Mouse (Mus musculus) kidney, adult 9 months (tissue): ENCODE data around the gene Zfp874b.
"Not testable (repeated sequence)": the region's sequence is repeated elsewhere in the genome, so short reads cannot be mapped to it uniquely, and the experiment has no call there.

Experiments used
- DNase-seq: peaks from one replicate; pipeline ENCODE4 v3.0.0; 2022

The Zfp874b gene

DNA sequence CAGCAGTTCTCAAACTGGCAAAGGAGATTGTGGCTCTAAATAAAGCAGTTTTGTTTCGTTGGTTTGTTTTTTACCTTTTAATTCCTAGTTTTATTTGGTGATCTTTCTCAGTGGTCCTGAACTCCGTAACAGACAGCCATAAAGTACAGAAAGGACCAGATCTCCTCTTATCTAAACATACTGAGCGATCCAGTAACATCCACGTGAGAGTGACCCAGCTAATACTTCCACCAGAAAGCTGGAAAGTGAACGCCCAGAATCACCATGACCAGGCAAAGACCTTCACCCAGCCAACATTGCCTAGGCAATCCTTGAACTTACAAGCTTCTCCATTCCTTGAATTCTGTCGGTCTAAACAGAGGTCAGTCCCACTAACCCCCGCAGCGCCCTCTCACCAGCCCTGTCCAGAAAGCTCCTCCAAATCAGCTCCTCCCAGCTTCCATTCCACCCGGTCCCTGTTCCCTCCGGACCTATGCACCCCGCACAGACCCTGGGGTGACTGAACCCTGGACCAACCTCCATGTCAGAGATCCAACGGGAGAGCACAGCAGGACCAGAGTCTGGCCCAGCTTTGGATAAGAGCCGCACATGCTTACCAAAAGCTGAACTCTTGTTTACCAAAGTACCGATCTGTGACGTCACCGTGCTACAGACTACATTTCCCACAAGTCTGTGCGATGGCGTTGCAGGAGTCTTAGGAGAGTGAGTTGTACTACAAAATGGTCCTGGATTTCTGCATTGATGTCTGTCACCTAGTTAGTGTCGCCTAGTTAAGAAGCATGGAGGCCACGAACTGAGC, at the start of gene Zfp874b:
Gene Zfp874b (minus strand): TSS at position 634 of the 799 bp plus-strand sequence.
- peak; percentile 96 for DNase-seq

DNA sequence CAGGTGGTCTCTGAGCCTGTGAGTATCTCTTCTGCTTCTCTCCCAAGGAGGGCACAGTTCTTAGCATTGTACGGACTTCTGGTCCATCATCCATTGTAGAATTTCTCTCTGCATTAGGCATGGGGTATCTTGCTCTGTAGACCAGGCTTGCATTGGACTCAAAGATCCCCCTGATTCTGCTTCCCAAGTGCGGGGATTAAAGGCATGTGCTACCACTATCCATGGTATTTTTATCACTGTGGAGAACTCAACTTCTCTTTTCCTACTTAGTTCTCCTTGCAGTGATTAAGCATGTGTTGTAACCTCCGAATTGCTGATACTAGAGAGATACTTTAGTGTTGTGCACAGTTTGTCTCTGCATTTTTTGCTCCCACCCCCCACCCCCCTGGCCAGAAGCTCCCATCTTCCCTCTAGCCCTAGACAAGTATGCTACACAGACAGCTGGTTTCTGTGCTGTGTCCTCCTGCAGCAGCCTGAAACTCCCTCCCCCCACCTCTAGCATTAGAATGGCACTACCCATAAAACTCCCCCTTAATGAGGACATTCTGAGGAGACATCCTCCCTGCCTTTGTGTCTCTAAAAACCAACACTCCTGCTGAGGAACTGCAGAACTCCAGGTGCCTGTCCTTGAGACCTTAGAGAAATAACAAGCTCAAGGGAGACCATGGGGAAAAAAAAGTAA, 43.1 kb upstream of the Zfp874b start:
- no peak for DNase-seq

DNA sequence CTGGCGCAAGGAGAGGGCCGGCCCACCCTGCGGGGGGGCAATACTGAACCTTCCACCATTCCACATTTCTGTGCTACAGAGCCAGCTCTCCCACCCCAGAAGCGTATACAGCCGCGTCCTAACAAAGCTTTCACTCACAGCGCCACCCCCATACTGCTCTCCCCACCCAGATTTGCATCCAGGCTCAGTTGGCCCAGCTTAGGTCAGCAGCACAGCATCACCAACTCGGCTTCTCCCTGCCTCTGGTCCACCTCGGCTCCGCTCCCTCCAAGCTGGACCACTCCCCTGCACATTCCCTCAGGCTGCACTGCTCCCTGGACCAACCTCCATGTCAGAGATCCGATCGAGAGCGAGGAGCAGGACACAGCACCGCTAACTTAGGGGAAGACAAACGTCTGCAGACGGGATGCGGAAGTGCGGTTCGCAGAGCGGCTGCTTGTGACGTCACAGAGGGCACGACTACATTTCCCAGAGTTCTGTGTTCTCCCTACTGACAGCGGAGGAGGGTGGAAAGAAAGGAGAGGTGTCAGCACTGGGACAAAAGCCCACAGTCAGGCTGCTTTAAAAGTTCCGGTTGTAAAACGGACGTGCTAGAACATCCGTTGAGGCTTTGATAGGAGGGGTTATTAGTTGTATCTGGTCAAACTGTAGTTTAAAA, 41.8 kb upstream of the Zfp874b start, which contains the start of the genes Gm26965 and Zfp87:
Gene Gm26965 (minus strand): TSS at position 399 of the 658 bp plus-strand sequence.
Gene Zfp87 (minus strand): TSS at position 425 of the 658 bp plus-strand sequence.
- DNase-seq = peak; percentile 95

DNA sequence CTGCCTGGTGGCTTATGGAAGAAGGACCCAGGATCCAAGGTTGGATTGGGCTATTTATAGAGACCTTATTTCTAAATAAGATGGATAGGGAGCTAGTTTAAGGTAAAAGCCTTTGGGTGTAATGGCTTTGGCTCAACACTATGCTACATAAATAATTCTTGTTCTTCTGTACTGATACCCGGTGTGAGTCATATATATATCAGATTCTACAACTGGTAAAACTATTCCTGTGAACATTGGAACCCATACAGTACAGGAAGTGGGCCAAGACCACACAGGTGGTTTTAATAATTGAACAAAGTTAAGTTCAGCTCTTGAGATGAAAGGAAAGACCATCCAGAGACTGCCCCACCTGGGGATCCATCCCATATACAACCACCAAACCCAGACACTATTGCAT, 16.9 kb upstream of the Zfp874b start:
- no peak for DNase-seq

DNA sequence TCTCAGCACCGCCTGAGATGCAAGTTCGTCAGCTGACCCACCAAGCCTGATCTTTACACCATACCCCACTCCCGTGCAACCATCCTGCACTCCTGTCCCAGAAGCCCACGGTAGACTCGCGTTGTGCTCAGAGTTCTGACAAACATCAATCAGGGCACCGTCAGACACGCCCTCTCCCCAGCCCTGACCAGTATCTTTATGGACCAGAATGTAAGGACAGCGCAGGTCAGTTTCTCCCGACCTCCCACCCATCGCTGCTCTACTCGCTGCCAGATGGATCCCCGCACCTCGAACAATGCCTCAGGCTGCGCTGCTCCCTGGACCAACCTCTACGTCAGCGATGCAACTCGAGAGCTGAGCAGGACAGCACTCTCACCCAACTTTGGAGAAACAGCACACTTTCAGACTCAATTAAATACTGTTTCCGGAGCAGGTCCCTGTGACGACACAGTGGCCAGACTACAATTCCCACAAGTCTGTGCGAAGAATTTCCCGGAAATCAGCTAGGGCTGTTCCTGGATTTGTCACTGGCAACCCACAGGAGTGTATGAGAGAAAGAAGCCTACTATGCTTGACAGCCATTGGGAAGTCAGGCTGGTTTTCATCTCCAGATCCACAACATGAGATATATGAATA, 16.1 kb upstream of the Zfp874b start, which contains the start of gene Zfp58:
Gene Zfp58 (minus strand): TSS at position 472 of the 636 bp plus-strand sequence.
- peak; percentile 92 for DNase-seq

DNA sequence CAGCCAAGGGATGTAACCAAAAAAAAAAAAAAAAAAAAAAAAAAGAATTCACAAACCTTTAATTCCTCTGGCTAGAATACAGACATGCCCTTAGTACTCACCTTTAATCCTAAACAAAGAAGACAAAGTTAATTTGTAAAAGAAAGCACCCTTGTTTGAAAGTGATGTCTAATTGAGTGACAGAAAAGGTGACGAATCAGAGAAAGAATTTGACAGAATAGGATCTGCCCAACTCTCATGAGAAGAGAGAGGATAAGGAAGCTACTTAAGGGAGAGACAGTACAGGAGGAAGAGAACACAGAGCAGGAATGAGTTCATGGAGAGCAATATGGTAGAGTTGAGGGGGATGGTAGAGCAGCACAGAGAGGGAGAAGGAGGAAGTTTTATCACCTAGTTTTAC, 11.6 kb upstream of the Zfp874b start:
- DNase-seq = no peak

DNA sequence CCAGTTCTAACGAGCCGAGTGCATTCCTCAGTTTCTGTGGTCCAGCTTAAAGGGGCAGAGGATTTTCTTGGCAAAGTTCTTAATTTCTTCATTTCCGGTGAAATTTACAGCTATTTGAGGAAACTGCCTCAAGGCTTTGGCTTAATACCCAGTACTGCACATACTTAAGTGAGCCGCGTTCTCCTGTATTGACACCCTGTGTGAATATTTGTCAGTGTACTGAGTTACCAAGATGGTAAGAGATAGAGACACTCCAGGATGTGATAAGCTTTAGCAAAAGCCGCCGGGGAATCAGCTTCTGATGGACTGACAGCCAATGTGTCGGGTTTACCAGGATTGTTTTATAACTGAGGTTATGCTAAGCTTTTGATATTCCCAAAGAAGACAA, 360 bp upstream of the Zfp874b start:
- no peak for DNase-seq

DNA sequence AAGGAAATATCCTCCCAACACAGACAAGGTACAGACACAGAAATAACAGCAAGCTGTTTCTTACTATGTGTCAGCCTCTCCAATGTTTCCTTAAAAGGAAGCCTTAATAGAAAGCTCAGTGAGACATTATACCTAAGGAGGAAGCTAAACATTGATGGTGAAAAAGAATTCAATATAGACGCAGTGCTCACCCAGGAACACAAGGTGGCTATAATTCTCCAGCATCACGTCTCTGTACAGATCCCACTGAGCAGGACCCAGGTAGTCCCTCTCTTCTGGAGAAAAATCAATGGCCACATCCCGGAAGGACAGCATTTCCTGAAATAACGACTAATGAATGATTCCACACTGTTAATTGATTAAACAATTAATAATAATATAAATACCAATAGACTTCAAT, 2.5 kb downstream of the Zfp874b start:
- DNase-seq = no peak

DNA sequence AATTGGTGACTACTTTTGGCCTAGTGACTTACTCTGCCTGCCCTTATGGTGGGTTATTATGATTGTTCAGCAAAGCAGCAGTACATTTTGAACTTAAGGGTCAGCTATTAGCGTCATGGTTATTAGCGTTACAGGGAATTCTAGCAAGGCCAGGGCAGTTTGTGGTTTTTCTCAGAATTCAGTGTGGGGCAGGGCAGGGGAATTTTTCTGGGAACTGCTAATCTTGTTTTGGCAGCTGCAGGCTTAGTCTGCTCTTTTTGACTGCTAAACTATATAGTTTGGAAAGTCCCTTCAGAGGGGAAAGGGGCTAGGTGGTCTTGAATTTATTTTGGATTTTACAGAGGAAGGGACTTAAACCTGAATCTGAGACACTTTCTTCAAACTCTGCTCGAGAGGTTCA, 14.8 kb downstream of the Zfp874b start:
- no peak for DNase-seq

DNA sequence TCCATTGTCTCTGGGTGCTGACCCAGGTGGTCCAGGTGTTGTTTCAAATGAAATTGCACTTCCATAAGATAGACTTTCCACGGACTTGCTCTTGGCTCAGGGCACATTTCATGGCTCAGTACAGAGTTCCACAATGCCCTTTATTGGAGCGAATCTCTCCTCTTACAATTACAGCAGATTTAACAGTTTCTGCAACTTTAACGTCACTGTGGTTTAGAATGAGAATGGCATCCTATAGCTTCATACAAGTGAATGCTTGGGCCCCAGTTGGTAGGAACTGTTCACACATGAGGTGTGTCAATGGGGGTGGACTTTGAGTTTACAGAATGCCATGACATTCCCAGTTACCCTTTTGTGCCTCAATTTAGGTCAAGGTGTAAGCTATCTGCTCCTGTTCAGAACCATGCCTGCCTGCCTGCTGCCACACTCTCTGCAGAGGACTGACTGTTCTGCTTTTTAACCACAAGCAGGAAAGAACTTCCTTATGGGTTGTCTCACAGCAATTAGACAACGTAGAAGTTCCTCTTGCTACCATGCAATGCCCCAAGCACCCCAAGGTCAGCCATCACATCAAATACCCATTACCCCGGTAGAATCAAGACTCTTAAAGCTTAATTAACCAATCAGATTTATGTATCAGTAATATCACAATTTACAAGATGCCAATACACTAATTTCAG, 20.4 kb downstream of the Zfp874b start:
- not testable (repeated sequence) for DNase-seq

DNA sequence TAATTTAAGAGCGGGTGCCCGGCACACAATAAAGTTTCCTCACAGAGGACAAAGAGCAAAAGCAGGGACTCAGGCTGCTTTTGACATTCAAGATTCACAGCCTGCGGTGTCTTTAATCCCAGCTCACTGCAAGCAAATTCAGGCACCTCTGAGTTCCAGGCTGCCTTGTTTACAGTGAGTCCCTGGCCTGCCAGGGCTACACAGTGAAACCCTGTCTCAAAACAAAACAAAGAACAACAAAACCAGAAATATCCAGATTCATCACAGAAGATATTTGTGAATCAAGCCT, 32.1 kb downstream of the Zfp874b start:
- DNase-seq = no peak

DNA sequence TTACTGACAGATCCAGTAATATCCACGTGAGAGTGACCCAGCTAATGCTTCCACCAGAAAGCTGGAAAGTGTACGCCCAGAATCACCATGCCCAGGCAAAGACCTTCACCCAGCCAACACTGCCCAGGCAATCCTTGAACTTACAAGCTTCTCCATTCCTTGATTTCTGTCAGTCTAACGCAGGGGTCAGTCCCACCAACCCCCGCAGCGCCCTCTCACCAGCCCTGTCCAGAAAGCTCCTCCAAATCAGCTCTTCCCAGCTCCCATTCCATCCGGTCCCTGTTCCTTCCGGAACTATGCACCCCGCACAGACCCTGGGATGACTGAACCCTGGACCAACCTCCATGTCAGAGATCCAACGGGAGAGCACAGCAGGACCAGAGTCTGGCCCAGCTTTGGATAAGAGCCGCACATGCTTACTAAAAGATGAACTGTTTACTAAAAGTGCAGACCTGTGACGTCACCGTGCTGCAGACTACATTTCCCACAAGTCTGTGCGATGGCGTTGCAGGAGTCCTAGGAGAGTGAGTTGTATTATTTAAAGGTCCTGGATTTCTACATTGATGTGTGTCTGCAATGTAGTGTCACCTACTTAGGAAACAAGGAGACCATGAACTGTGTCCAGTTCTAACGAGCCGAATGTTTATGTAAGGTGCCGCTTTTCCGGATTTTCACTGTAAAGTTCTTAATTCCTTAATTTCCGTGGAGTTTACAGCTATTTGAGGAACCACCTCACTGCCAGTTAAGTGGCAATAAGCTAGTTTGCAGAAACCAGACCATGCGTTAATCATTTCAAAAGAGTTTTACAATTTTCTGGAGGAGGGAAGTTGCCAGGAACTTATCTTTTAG, 32.7 kb downstream of the Zfp874b start, which contains the start of gene Zfp874a:
Gene Zfp874a (minus strand): TSS at position 453 of the 849 bp plus-strand sequence.
- peak; percentile 98 for DNase-seq

DNA sequence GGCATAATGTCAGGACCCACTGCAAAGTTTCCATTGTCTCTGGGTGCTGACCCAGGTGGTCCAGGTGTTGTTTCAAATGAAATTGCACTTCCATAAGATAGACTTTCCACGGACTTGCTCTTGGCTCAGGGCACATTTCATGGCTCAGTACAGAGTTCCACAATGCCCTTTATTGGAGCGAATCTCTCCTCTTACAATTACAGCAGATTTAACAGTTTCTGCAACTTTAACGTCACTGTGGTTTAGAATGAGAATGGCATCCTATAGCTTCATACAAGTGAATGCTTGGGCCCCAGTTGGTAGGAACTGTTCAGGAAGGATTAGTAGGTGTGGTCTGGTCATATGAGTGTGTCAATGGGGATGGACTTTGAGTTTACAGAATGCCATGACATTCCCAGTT, 47.0 kb downstream of the Zfp874b start:
- not testable (repeated sequence) for DNase-seq

DNA sequence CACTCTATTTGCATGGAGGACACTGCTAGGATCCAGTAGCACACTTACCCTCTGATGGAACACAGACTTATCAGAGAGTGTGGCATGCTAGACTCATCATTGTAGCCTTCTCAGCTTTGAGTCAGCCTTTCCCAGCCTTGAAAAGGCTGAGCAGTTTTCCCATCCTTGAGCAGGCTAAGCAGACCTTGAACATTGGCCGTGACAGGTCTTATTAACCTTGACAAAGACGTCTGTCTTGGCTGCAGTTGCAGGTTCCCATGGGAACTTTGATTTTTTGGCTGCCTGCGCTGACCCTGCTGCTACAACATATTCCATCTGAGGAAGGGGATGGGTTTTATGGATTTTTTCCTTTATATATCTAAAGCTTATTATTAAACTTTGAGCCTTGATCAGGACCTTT, 55.9 kb downstream of the Zfp874b start:
- no peak for DNase-seq

DNA sequence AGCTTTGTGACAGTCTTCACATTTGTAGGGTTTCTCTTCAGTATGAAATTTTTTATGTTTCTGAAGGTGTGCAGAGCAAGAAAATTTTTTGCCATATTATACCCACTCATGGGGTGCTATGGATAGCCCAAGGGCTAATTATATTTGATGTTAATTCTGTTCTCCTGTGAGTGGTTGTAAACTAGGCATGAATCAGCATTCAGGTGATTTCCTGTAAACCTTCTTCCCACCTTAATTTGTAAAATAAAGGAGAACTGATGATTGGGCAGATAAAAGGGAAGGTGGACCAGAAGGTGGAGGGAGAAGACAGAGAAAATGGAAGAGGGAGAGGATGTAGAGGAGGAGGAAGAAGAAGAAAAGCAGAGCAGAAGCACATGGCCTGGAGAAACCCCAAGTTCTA, 58.4 kb downstream of the Zfp874b start:
- not testable (repeated sequence) for DNase-seq

DNA sequence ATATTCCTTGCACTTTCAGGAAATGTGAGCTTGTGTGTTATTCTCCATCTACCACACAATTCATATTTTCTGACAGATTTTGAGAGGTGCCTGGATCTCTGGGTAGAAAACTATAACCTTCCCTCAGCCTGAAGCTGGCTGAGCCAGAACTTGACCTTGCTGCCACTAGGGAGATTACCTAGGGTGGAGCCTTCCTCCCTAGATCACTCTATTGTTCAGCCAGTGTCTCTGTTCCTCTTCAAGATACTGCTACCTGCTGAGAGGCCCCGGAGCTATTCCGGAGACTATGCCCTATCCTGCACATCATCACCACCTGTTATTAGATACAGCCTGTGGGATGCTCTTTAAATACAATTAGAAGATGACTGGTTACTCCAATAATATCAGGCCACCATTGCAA, 61.5 kb downstream of the Zfp874b start:
- not testable (repeated sequence) for DNase-seq
